Mouse (Mus musculus): ENCODE data around the gene Nrxn3. TPM values are rescaled to one million over a fixed set of nuclear protein-coding genes. Genes with fewer than 3 reads are reported as not detected.

The Nrxn3 gene
- polyA plus RNA-seq, 1 experiment from 2014 or later = 3.7 TPM

DNA sequence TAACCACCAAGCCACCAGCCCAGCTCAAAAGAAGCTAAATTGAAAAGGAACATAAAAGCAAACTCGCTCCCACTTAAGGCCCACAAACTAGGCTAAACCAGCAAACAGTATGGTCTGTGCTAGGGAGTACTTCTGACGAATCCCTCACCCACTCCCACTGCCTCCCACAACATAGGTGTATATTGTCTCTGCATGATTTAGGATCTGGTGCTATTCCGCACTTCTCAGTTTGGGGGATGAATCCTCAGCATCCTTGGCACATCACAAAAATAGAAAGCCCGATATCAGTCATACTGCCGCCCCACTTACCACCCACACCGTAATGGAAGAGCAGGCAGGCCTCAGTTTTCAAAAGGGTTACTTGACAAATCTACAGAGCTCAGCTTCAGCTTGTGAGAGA, 1072.1 kb downstream of the Nrxn3 start:
- H3K9ac ChIP-seq = no peak overlapping the region
- WGBS = 92% methylated on average over 6 of the region's 6 CpGs
- H3K9me3 ChIP-seq = no peaks in the 10 kb centered on the region
- H3K27ac ChIP-seq = no peak overlapping the region
- no peaks in the 10 kb centered on the region for H3K4me1 ChIP-seq
- no peaks in the 10 kb centered on the region for H3K36me3 ChIP-seq
- no peak for ATAC-seq (ENCODE audit: insufficient number of reproducible peaks, insufficient read depth, low FRiP score, low TSS enrichment)
- no peaks in the 10 kb centered on the region for H3K27me3 ChIP-seq
- H3K4me2 ChIP-seq (replicated peaks) = no peak overlapping the region
- no peak overlapping the region for H3K4me3 ChIP-seq

DNA sequence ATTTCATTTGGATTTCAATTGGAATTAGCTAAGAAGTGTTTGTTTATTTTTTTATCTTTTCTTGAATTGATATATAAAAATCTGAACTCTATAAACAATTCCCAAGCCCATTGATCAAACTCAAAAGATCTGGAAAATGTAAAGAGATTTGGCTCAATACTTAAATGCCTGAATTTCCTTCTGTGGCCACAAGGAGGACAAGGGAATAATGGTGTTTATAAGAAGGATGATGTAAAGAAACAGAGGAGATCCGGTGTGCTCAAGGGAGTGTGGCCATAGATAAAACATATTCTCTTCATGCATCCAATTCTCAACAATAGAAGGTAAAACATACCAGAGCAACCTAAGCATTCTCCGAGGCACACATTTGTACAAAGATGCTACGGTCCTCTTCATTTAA, 1085.5 kb downstream of the Nrxn3 start:
- WGBS = 72% methylated on average over 3 of the region's 3 CpGs
- no peaks in the 10 kb centered on the region for H3K9me3 ChIP-seq
- peaks cover under 1% of the 10 kb centered on the region; the same call in 1 of the 2 replicates for H3K4me1 ChIP-seq
- no peak overlapping the region for H3K9ac ChIP-seq
- no peak overlapping the region for H3K4me2 ChIP-seq (replicated peaks)
- H3K27me3 ChIP-seq = 0 out of 2 replicates have a peak, but pooled peaks cover 1% of the 10 kb centered on the region
- no peak overlapping the region for H3K4me3 ChIP-seq
- H3K36me3 ChIP-seq = no peaks in the 10 kb centered on the region
- no peak for ATAC-seq (ENCODE audit: insufficient number of reproducible peaks, insufficient read depth, low FRiP score, low TSS enrichment)
- H3K27ac ChIP-seq = no peak overlapping the region

DNA sequence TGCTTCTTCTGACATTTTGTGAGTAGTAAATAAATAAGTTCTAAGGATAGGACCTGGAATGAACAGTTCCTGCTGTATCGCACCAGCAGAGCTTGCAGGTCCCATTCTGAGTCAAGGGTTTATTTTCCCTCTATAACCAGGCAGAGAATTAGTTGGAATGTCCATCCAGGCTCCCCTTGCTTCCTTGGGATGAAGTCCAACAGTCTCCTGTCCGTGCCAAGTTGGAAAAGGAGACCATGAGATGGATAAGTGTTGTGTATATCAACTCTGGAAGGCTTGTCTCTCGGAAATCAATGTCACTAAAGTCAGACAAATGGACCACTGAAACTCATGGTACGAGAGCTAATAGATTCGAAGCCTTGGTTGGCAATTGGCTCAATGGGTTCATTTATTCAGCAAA, 1087.5 kb downstream of the Nrxn3 start:
- H3K4me2 ChIP-seq (replicated peaks) = no peak overlapping the region
- no peaks in the 10 kb centered on the region for H3K36me3 ChIP-seq
- 0 out of 2 replicates have a peak, but pooled peaks cover 9% of the 10 kb centered on the region for H3K27me3 ChIP-seq
- peaks cover 4% of the 10 kb centered on the region; the same call in 1 of the 2 replicates for H3K4me1 ChIP-seq
- 85% methylated on average over 5 of the region's 5 CpGs for WGBS
- no peak for ATAC-seq (ENCODE audit: insufficient number of reproducible peaks, insufficient read depth, low FRiP score, low TSS enrichment)
- no peaks in the 10 kb centered on the region for H3K9me3 ChIP-seq
- no peak overlapping the region for H3K9ac ChIP-seq
- H3K27ac ChIP-seq = no peak overlapping the region
- H3K4me3 ChIP-seq = no peak overlapping the region

DNA sequence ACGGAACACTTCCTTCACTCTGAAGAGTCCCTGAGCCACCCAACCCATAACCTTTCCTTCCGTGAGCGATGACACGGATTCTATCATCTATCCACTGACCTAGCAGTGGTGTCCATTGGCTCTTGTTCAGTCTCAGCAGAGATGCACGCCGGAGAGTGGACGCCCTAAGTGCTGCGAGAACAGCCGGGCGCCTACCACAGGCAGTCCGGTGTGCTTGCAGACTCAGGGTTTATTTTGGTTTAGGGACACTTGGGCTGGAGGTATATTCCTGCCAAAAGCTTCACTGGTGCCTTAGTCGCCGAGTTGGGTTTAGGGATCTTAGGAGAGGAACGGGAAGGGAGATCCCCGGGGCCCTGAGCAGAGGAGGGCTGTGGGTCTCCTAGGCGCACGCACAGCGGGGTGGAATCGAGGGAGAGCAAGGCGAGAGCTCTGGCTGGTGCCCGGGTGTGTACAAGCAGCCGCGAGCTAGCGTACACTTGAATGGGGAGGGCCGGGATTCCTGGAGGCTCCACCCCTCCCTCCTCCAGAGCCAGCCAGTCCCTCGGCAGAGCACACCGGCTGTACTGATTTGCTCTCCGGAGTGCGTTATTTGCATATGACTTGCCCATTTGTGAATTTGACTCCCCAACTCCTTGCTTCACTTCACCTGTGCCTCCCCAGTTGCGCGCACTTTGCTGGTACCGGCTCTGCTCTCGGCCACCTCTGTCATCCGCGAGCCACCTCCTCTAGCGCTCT, 1089.3 kb downstream of the Nrxn3 start:
- H3K27ac ChIP-seq = 0 out of 2 replicates have a peak overlapping the region, but pooled peaks have one; percentile 41
- H3K9ac ChIP-seq = peak overlapping the region; percentile 44; the same call in 1 of the 2 replicates
- ATAC-seq (ENCODE audit: insufficient number of reproducible peaks, insufficient read depth, low FRiP score, low TSS enrichment) = peak; percentile 99
- 0 out of 2 replicates have a peak, but pooled peaks cover 9% of the 10 kb centered on the region for H3K27me3 ChIP-seq
- H3K4me2 ChIP-seq (replicated peaks) = peak overlapping the region; percentile 87
- peak overlapping the region; percentile 44 for H3K4me3 ChIP-seq
- H3K36me3 ChIP-seq = no peaks in the 10 kb centered on the region
- WGBS = under 1% methylated on average over 36 of the region's 36 CpGs
- H3K9me3 ChIP-seq = no peaks in the 10 kb centered on the region
- peaks cover 4% of the 10 kb centered on the region; the same call in 1 of the 2 replicates for H3K4me1 ChIP-seq

DNA sequence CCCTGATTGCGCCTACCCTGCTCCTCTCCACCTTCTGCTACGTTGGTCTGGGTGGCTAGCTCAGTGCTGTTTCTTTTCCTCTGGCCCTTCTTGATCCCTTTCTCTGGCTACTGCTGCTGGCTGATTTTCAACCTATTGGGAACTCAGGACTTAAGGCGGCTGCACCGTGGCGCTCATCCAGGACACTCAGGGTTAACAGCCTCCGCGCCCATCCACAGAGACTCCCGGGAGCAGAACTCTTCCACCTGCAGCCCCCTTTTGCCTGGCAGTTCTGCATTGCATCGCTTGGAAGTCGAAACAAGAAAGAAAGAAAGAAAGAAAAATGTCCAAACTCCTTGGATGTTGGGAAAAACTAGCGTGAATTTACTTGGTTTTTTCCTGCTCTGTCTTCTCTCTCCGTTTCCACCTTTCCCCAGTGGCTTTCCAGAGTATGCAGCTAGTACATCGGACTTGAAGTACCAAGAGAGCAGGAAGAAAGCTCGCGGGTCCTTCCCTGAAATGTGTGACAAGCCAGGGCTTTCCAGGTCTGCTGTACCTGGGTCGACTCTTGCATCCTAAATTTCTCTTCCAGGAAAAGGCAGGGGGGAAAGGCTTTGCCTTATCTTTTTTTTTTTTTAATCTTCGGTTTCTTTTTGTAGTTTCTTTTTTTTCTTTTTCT, 1090.0 kb downstream of the Nrxn3 start:
- Histone ChIP-seq H3K4me3 (peak overlapping the region; percentile 44), H3K27me3 (0 out of 2 replicates have a peak, but pooled peaks cover 9% of the 10 kb centered on the region), H3K9ac (peak overlapping the region; percentile 46; the same call in 1 of the 2 replicates), H3K9me3 (no peaks in the 10 kb centered on the region), H3K36me3 (no peaks in the 10 kb centered on the region), H3K4me1 (peaks cover 4% of the 10 kb centered on the region; the same call in 1 of the 2 replicates), H3K27ac (0 out of 2 replicates have a peak overlapping the region, but pooled peaks have one; percentile 41), H3K4me2 (replicated peaks) (peak overlapping the region; percentile 87)
- 1% methylated on average over 17 of the region's 17 CpGs for WGBS
- ATAC-seq (ENCODE audit: insufficient number of reproducible peaks, insufficient read depth, low FRiP score, low TSS enrichment) = no peak

DNA sequence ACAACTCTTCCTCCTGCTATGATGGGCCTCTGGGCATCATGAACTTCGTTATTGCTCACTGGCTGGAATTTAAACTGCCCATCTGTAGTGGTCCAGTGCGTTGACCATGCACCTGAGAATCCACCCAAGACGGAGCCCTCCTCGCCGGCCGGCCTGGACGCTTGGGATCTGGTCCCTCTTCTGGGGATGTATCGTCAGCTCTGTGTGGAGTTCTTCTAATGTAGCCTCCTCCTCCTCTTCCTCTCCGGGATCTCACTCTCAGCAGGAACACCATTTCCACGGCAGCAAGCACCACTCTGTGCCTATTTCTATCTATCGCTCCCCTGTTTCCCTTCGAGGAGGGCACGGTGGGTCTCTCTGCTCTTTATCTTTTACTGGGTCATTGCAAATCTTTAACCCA, 1090.6 kb downstream of the Nrxn3 start:
- Histone ChIP-seq H3K4me2 (replicated peaks) (peak overlapping the region; percentile 87), H3K27me3 (0 out of 2 replicates have a peak, but pooled peaks cover 9% of the 10 kb centered on the region), H3K4me3 (peak overlapping the region; percentile 44), H3K9ac (no peak overlapping the region), H3K27ac (no peak overlapping the region), H3K4me1 (peaks cover 4% of the 10 kb centered on the region; the same call in 1 of the 2 replicates), H3K9me3 (no peaks in the 10 kb centered on the region), H3K36me3 (no peaks in the 10 kb centered on the region)
- no peak for ATAC-seq (ENCODE audit: insufficient number of reproducible peaks, insufficient read depth, low FRiP score, low TSS enrichment)
- 6% methylated on average over 13 of the region's 13 CpGs for WGBS

DNA sequence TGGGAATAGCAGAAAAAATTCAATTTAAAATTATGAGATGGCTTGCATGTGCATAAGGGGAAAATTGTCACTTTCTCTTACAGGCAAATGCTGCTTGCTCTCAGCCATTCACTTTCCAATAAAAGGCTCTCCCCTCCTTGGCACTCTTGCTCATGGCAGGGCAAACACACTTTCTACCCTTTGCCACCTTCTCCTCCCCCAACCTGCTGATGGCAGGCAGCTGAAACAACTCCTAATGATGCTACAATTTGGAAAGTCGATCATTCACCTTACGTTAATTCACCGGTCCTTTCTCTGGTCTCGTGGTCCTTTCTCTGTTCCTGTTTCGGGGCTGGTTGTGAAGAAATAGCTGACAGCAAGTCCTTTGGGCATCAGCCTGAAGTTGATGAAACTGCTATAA, 1091.0 kb downstream of the Nrxn3 start:
- Histone ChIP-seq H3K36me3 (no peaks in the 10 kb centered on the region), H3K4me1 (peaks cover 4% of the 10 kb centered on the region; the same call in 1 of the 2 replicates), H3K4me3 (peak overlapping the region; percentile 44), H3K27me3 (0 out of 2 replicates have a peak, but pooled peaks cover 9% of the 10 kb centered on the region), H3K27ac (no peak overlapping the region), H3K9me3 (no peaks in the 10 kb centered on the region), H3K9ac (no peak overlapping the region; the same call in 1 of the 2 replicates), H3K4me2 (replicated peaks) (peak overlapping the region; percentile 87)
- ATAC-seq (ENCODE audit: insufficient number of reproducible peaks, insufficient read depth, low FRiP score, low TSS enrichment) = no peak
- 61% methylated on average over 5 of the region's 5 CpGs for WGBS

DNA sequence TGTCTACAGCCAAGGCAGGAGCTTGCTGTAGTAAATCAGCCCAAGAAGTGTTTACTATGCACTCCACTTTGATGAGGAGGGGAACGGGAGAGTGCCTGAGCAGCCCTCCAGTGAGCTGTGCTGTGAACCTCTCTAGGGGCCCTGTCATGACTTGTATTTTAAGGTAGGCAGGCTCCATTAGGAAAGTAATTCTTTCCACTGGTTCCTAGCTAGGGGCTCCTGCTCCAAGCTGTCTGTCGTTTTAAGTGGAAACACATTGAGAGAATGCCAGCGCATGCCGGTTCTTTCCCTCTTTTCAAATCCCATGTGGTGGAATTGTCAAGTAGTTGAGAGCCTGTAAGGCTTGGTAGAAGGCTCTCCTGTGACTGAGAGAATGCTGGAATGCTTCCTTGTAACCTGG, 1091.9 kb downstream of the Nrxn3 start:
- 0 out of 2 replicates have a peak overlapping the region, but pooled peaks have one; percentile 0 for H3K4me3 ChIP-seq
- no peaks in the 10 kb centered on the region for H3K9me3 ChIP-seq
- no peak overlapping the region for H3K27ac ChIP-seq
- ATAC-seq (ENCODE audit: insufficient number of reproducible peaks, insufficient read depth, low FRiP score, low TSS enrichment) = no peak
- 17% methylated on average over 4 of the region's 4 CpGs for WGBS
- no peak overlapping the region for H3K9ac ChIP-seq
- 0 out of 2 replicates have a peak, but pooled peaks cover 9% of the 10 kb centered on the region for H3K27me3 ChIP-seq
- no peak overlapping the region for H3K4me2 ChIP-seq (replicated peaks)
- no peaks in the 10 kb centered on the region for H3K36me3 ChIP-seq
- peaks cover 4% of the 10 kb centered on the region; the same call in 1 of the 2 replicates for H3K4me1 ChIP-seq

DNA sequence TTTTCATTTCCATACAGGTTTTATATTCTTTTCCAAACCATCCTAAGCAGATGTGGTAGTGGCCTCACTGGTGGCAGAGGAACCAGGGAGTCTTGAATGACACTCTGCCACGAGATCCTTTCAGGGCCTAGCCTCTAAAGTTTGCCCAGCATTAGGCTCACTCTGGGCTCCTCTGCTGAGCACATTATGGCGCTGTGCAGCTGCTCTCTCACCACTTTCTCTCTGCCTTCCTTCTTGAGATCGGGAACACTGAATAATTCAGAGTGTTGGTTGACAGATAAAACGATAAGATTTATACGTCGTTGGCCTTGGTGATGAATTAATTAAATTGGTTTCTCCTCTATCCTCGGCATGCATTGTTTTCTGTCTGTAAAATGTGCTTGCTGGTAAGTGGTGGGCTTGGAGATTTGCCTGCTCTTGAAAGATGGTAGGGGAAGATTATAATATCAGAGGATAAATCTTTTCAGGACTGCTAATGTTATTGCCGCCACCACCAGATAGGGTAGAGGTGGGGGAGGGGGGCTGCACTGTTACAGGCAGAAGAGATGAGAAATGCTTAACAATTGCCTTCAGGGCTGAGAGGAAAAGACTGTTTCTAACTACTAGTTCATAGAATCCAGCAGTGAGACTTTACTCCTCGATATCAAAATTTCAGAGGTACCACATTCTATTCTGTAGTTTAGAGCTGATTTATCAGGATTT, 1094.5 kb downstream of the Nrxn3 start:
- H3K27ac ChIP-seq = no peak overlapping the region

DNA sequence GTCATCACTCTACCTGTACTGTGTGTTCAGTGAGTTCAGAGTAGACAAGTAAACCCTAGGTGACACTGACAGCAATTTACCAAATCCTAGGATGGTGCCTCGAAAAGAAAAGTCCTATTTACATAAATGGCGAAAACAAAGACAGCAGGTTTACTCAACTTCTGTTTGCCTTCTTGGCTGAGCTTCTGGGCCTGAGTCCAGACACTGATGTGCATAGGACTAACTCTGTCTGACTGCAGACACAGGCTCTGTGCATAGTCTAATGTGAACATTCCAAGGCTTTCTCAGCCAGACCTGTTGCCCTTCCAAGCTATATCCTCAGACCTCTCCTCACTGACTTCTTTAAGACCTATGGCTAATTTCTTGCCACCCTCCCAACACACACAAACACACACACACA, 1095.5 kb downstream of the Nrxn3 start:
- H3K9ac ChIP-seq = no peak overlapping the region
- H3K9me3 ChIP-seq = no peaks in the 10 kb centered on the region
- ATAC-seq (ENCODE audit: insufficient number of reproducible peaks, insufficient read depth, low FRiP score, low TSS enrichment) = no peak
- H3K4me1 ChIP-seq = peaks cover 11% of the 10 kb centered on the region; the same call in 1 of the 2 replicates
- 91% methylated on average over 2 of the region's 2 CpGs for WGBS
- 0 out of 2 replicates have a peak, but pooled peaks cover 8% of the 10 kb centered on the region for H3K27me3 ChIP-seq
- H3K4me2 ChIP-seq (replicated peaks) = no peak overlapping the region
- no peaks in the 10 kb centered on the region for H3K36me3 ChIP-seq
- H3K27ac ChIP-seq = no peak overlapping the region
- H3K4me3 ChIP-seq = no peak overlapping the region

More for the DNA sequence above, 1094.5 kb downstream of the Nrxn3 start:
- no peak overlapping the region for H3K9ac ChIP-seq
- H3K4me1 ChIP-seq = peaks cover 10% of the 10 kb centered on the region; the same call in 1 of the 2 replicates
- H3K9me3 ChIP-seq = no peaks in the 10 kb centered on the region
- H3K4me3 ChIP-seq = no peak overlapping the region
- H3K27me3 ChIP-seq = 0 out of 2 replicates have a peak, but pooled peaks cover 9% of the 10 kb centered on the region
- WGBS = 76% methylated on average over 9 of the region's 9 CpGs
- no peak overlapping the region for H3K4me2 ChIP-seq (replicated peaks)
- ATAC-seq (ENCODE audit: insufficient number of reproducible peaks, insufficient read depth, low FRiP score, low TSS enrichment) = no peak
- H3K36me3 ChIP-seq = no peaks in the 10 kb centered on the region

DNA sequence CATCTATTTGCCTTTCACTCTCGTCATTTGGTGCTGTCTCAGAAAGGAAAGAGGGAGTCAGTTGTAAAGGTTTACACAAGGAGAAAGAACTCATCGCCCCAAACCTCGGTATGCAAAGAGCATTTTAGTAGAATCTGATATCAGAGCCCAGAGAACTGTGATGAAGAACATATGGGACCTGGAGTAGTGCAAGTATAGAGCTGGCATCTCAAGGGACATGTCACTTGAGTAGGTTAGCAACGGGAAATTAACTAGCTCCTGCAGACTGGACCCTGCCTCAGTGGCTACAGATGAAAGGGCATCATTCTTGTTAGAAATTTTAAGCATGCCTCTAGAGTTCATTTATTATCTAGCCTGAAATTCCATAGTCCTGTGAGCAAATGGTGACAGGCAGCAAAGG, 1099.5 kb downstream of the Nrxn3 start:
- 20% methylated on average over 4 of the region's 4 CpGs for WGBS
- Histone ChIP-seq H3K27ac (no peak overlapping the region), H3K36me3 (no peaks in the 10 kb centered on the region), H3K4me1 (0 out of 2 replicates have a peak, but pooled peaks cover 8% of the 10 kb centered on the region), H3K27me3 (no peaks in the 10 kb centered on the region), H3K9ac (no peak overlapping the region), H3K4me2 (replicated peaks) (no peak overlapping the region), H3K9me3 (no peaks in the 10 kb centered on the region), H3K4me3 (no peak overlapping the region)
- ATAC-seq (ENCODE audit: insufficient number of reproducible peaks, insufficient read depth, low FRiP score, low TSS enrichment) = no peak
